Mouse (Mus musculus) spleen, postnatal 10 days (tissue): ENCODE measurements at regions not wholly inside any gene's neighbourhood (a gene's known extent, or its start where the extent isn't known, plus 50 kb on each side); places are given as distances from the start of the nearest gene placed in this dataset.

Experiments
- DNase-seq, 2 experiments: peaks; one replicate each; pipeline ENCODE4 v3.0.0; 2021 to 2022; ENCODE audit warnings: low spot score in 2 of 2

DNA sequence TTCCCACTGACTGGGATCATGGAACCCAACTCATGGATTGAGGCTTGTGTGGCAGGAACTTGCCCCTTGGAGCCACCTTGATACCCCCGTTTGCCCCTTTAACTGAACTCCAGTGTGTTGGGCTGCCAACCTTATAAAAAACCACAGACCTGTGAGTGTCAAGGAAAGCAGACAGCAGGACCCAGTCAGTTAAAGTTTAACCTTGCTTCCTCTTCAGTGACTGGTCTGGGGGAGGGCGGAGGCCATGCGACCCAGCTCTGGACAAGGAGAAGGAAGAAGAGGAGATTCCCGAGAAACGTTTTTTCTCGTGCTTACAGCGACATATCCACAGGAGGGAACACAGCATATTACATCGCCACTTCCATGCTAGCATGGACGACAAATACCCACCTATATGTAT lies 281.9 kb upstream of the Zfp64 start:
- no peak for DNase-seq

DNA sequence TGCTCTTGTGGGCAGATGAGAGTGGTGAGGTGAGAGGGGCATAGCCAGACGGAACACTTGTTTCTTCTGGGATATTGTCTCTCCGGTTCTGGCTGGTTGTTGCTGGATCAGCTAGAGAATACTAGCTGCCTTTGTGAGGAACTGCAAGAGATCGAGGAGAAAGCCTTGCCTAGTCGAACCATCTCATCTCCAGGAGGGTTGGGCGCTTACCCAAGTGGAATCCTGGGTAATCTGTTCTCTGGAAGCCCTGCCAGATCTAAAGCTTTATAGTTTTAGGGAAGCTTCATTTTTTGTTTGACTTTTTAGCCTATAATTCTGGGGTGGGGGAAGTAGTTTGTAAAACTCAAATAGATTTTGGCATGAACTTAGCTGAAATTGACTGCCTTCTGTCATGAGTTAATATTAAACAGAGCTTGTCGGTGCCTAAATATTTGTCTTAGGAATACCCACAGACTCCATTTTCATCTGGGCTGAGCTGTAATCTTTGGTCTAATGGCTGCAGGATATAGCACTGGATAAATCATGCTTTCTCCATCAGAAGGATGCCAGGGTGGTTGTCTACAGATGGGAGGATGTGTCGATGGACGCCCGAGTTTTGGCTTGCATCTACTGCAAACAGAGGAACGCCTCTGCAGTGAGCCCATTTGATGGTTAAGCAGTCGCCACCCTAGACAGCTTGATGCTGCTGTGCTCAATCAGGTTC lies 279.1 kb upstream of the Zfp64 start:
- no peak for DNase-seq

DNA sequence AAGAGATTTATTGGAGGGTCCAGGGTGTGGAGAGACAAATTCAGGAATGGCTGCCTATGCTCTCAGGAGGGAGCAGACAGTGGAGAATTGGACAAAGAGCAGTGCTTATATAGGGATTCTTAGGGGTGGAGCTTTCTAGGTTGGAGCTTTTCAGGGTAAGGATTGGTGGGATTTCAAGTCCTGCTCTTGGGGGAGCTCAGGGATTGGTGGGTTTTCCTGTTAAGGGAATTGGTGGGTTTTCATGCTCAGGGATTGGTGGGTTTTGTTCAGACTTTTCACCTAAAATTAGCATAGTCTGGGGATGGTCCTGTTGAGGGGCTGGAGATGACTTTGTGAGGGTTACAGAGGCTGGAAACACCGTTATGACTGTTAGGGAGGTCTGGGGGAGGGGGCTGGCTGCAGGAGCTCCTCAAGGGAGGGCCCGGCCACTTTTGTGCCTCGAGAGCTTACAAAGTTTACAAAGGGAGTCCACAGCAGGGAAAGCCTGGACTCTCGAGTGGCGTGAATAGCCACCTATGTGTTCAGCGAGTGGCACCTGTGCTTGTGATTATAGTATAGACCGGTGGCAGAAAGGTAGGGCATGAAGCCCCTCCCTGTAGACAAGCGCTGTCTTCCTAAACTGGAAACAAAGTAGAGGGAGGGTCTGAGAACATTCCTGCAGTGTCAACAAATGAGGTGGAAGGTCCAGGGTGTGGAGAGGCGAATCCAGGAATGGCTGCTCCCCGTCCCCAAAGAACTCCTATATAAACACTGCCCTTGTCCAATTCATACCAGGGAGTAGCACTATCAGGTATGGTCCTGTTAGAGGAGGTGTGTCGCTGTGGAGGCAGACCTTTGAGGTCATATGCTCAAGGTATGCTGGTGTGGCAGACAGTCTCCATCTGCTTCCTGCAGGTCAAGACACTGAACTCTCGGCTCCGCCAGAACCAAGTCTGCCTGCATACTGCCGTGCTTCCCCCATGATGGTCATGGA lies 278.1 kb upstream of the Zfp64 start:
- DNase-seq = no peak

DNA sequence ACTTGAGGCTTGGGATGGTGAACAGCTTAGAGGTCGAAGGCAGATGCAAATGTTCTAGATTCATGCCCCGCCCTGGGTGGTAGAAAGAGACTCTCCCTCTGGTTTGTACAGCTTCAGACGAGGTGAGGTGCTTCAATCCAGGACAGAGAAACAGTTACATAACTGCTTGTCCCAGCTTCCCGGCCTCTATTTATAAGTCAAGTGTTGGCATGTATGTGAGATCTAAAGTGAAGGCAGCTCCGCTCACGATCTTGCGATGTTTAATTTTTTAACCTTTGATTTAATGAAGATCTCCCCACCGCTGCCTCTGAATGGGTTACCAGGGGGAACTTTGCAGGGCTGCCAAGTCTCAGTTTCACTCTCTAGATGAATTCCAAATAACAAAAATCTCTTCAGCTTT lies 266.9 kb upstream of the Zfp64 start:
- no peak for DNase-seq

DNA sequence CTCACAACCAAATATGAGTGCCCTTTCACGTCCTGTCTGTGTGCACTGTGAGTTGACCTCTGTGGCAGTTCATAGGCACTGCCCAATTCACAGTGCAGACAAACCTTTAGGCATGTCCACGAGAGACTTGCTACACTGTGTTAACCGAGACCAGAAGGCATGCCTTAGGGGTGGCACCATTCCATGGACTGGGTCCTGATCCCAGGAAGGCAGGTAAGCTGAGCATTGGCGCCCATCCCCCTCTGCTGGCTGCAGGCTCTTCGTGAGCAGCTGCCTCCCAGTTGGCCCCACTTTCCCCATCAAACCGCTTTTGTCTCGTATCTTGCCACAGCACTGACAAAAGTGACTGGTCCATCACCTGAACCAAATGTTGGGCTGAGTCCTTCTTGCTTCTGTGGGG lies 265.8 kb upstream of the Zfp64 start:
- DNase-seq = no peak

DNA sequence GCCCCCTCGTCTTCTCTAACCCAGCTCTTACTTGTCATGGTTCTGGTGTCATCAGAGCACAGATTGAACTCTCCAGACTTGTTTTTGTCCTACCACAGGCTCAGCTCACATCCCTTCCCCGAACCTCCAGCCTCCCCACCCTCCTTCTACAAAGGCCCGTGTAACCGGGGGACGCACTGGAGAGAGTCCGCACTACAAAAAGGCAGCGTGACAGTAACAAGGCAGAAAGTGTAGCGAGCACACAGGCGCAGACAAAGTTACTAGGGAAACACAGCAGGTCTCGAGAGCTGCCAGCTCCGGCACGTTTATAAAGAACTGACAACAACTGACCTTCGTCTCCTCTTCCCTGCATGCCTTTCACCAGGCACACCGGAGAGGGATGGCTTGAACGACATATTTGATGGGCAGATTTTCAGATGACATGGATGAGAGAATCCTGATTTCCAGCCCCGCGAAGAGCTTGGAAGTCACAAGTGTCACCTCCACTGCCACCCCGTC lies 260.2 kb upstream of the Zfp64 start:
- no peak for DNase-seq

DNA sequence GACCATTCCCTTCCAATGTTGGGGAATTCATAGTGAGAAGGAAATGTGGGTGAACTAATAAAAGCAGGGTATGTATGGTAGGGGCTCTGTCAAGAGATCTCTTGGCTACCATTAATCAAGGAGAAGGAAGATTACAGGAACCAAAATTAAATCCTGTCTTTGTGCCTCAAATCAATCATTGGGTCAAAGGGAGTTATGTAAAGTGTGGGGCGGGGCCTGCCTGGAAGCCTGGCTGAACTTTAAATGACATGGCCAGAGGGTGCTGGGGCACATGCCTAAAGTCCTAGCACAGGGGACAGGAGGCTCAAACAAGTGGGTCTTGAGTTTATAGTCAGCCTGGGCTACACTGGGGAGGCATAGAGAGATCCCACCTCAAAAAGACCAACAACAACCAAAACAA lies 259.0 kb upstream of the Zfp64 start:
- DNase-seq = no peak

DNA sequence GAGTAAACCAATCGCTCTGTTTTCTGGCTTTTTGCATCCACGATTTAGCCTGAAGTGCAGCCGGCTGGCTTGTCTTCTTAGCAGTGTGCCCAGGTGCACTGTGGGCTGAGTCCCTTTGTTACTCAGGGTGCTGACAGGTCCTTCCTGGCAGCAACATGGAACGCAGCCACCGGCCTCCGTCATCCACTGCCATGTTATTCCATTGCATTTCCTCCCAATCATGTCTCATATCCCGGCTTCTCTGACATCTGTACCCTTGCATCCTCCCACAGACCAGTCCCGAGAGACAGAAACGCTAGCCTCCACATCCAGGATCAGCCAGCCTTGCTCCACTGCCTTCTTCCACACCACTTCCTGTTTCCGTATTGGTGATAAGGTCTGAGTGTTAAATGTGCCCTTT lies 257.9 kb upstream of the Zfp64 start:
- no peak for DNase-seq

DNA sequence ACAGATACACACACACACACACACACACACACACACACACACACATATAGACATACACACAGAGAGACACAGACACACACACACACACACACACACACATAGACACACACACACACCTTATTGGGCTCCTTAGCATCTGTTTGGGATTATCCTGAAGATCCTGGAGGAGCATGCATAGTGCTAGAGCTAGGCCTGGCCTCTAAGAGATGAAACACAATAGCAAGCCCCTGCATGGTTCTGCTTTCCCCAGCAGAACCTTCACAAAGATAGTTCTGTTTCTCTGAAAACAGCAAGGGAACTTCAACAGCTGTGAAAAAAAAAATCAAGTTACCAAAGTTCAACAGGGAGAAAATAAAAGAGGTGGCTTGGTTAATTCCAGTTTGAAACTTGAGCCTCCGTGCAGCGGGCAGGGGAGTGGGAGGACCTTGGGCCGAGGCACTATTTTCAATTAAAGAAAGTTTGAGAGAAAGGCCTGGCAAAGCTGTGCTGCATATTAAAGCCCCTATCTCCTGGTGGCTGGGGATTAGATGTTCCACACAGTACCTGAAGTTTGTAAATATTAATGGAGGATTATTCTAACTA lies 257.4 kb upstream of the Zfp64 start:
- no peak for DNase-seq

DNA sequence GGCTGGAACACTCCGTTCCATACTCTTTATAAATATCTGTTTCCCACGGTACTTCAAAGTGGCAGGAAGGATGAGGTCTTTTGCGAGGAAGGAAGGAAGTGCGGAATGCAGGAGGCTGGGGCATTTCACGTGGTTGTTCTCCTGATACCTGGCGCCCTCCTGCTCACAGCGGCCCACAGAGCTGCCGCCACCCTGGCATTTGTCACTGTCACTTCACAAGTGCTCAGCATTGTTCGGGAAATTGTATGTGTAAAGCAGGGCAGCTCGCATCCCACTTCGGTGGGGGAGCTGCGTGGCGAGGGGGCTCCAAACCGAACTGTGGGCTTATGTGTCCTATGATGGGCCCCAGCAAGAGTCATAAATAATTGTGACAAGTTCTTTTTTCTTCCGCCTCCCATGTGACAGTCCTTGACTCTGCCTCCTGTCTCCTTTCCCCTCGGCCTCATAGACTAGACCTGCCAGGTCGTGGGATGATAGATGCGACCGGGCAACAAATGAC lies 248.9 kb upstream of the Zfp64 start:
- no peak for DNase-seq

DNA sequence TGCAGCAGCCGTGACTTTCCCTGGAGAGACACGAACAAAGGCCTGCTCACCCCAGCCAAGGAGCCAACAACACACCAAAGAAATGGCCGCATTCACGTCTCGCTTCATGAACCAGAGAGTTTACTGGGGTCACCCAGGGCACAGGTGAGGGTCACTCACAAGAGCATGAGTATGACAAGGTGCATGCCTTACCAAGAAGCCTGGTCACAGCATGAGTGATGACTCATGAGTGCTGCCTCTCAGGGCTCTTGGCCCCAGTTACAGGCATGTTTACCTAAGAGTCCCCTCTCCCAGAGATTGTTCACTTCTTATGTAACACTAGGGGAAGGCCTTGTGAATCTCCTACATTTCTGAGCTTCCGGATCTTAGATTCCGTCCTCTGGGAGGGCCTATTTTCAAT lies 236.6 kb upstream of the Zfp64 start:
- DNase-seq = no peak

DNA sequence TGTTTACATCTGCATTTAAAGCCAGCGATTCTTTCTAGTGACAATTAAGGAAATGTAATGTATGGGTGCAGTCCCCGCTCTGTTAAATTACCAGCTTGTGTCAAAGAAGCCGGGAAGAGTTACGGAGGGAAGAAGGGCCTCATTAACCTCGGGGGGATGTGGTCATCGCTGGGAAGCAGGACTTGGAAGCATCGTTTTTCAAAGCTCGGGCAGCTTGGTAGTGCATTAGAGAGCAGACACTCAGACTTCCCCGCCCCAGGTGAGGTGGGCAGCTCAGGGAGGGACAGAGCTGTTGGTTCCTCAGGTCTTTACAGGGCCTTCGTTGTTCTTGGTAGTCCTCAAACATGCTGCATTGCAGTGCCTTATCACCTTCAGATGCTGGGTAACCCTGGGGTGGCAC lies 236.1 kb upstream of the Zfp64 start:
- no peak for DNase-seq

DNA sequence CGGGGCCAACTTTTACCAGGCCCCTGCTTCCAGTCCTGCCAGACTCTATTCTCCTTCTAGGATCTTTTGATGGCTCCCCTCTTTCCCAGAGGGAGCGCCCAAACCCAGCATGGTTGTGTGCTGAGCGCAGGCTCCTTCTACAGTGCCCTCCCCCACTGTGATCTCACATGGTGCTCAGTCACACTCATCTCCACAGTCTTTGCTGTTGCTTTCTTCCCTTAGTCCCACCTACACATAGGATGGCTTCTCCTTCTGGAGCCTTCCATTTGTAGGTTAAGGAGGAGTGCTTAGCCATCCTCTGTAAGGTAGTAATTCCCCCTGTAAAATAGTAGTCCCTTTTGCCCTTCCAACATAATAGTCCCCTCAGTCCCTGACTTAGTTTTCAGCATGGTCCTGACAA lies 222.2 kb upstream of the Zfp64 start:
- no peak for DNase-seq

DNA sequence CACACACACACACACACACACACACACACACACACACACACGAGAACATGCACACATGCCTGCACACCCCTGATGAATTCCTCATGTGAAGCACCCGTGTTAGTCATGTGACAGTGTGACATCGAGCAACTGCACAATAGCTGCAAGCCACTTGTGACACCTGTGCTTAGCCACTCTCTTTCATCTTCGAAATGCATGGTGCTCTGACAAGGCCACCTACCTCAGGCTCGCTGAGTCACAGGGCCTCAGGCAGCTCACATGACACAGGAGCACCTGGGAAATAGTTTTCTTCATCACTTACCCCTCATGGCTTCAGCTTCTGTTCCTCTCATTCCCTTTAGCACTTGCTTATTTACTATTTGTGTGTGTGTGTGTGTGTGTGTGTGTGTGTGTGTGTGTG lies 213.4 kb upstream of the Zfp64 start:
- DNase-seq = no peak

DNA sequence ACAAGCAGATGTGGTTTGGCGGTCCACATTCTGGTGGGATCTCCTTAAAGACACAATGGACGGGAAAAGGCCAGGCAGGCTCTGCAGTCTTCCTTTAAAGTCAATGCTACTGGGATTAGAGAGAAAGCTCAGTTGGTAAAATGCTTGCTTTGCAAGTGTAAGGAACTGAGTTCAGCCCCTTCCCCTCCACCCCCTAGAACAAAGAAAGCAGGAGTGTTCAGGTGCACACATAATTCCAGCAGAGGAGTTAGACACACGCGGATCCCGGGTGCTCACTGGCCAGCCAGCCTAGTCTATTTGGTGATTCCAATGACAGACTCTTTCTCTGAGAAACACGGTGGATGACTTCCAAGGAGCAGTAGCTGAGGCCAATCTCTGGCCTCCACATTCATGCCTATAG lies 213.0 kb upstream of the Zfp64 start:
- no peak for DNase-seq

DNA sequence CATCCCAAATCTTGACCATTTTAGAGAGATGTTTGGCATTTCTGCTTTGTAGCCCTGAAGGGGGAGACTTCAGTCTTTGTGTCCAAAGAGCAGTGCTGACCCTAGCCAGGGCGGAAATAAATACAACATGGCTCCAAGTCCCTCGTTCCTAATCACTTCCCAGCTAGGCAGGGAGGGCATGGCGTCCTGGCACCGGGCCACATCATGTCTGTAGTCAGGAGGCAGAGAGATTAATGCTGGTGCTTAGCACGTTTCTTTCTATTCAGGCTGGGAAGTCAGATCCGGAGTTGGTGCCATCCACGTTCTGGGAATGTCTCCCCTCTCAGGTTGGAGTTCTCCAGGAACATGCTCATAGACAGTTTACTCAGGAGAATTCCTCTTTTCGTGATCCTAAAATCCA lies 206.3 kb upstream of the Zfp64 start:
- DNase-seq = no peak

DNA sequence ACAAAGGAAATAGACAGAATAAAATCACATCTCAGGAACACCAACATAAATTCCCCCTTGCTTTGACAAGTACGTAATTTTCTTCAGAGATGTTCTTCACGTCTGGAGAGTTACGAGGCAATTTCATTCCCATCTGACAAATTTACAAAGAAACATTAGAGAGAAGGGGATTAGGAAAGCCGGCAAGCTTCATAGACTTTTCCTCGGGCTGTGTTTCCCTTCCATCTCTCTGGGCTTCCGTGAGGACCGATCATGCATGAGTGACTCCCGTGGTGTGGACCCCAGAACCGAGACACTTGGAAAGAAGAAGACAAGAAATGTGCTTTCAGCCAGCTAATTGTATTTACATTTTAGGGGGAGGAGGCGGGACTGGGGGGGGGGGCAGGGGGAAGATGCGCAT lies 203.4 kb upstream of the Zfp64 start:
- no peak for DNase-seq

DNA sequence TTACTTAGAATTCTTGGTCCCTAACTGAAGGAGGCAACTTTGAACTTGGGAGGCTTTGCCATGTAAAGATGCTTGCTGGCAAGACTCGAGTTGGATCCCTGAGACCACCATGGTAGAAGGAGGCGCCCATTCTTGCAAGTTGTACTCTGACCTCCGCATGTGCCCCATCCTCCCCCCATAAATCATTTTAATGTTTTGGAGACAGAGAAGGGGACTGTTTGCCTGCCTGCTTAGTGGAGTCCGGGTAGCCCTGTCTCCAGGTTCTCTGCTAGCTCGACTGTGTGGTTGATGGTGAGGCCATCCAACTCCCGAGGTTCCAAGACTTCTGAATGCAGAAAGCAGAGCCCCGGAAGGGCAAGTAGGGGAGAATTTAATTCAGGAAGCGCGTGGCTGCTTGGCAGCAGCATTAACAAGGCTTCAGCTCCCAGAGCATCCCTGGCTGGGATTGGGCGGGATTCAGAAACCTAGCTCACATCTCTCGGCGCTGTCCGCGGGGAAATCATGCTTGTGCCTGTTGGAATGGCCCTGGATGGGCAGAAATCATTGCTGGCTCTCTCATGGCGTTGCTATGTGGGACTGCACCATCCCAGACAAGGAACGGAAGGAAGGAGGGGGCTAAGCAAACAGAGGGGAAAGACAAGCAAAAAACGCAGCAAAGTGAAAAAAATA lies 202.8 kb upstream of the Zfp64 start:
- no peak for DNase-seq

DNA sequence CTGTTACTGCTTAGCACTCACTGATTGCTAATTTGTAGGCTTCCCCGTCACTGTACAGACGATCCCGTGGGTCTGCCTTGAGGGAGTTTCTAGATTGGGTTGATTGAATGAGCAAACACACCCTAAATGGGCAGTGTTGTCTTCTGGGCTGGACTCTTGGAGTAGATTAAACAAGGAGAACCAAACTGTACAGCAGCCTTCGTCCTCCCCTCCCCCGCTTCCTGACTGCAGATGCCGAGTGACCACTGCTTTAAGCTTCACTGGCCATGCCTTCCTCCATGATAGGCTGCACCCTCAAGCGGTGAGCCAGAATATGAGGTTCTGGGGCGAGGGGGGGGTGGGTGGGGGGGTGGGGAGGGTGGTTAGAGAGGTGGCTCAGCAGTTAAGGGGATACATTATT lies 201.5 kb upstream of the Zfp64 start:
- no peak for DNase-seq

DNA sequence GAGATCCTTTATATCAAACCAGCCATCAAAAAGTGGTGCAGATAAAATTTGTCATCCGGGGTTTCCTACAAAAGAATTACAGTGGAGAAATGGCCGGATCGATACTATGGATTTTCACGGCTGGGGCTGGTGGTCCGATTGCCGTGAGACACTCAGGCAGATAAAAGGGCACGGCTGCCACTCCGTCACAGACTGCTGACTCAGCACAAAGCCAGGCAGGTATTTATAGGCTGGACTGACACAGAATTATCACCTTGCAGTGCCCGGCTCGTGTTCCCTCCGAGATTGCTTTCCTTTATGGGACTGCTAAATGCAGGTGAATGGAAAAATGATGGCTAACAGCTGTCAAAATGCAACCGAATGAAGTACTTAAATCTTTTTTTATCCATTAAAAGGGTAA lies 199.5 kb upstream of the Zfp64 start:
- no peak for DNase-seq

DNA sequence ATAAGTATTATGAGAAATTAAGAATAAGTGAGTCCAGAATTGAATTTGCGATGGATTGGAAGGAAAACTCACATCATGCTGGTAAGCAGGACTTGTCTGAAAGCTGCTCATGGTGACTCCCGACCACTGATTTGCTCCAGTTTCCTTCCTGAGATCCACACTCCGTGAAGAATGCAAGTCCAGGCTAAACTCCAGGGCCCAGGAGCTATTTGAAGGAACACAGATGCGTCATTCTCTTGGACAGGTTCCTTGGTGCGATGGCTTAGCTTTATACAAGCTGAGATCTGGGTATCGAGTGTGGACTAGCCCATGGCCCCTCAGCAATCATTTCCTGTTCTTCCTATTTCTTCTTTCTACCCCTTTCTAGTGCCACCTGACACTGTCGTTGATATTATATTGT lies 192.3 kb upstream of the Zfp64 start:
- DNase-seq = no peak

DNA sequence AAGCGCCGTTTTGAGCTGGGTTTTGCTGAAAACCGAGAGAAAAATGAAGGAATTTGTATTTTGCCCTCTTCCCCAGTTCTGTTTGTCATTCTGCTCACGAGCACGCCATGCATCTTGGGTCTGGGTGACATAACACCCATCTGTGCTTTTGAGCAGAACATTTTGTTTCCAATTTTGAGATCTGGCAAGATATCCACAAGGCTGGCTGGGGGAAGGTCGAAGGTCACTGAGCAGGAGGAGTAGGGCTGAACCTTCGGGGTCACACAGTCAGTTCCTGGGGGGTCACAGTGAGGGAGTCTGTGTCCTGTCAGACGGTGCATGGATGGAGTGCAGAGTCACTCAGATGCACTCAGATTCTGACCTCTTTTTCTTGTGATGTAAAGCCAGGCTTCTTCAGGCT lies 186.8 kb upstream of the Zfp64 start:
- no peak for DNase-seq
